Comparison of ENCODE assay signal across 1 mouse cellular context in the genomic region with DNA sequence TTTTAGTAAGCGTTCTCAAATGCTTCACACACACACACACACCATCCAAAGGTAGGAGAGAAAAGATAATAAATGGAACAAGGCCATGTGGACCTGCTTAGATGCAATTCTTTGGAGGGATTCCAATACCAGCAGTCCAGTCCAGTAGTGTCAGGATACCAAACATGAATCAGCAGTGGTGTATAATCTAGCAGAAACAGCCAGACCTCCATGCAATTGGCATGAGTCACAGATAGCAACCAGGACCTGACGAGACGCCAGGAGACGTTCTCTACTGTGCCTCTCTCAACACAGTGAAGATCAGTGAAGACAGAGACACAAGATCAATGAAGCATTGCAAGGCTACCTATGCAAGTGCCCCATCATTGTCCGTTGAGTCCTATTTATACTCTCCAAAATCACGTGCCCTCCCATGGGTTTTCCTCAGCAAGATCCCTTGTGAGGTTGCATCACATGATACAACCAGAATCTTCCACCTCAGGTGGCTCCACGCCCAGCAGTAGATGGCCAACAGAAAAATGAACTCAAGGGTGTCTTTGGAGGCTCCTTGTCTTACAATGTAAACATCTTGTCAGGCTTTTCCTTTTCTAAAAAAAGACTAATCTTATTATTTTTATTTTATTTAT.
TF ChIP-seq lines count a peak whose summit lies in the region.

No protein-coding gene starts in this region.

TF ChIP-seq in MEL, 35 proteins besides CTCF, POLR2A, EP300 and RAD21 (continued from another document):
- TF ChIP-seq TCF12 (IDR thresholded peaks at IDR 0.05; ENCODE audit: low read depth, low read length): peak; percentile 53; the same call in 1 of the 2 replicates
- TF ChIP-seq CHD1 (IDR thresholded peaks at IDR 0.05; ENCODE audit: low read depth, low read length): no peak
- TF ChIP-seq ZC3H11A (IDR thresholded peaks at IDR 0.05; ENCODE audit: low read depth, low read length): no peak
- TF ChIP-seq ZMIZ1 (IDR thresholded peaks at IDR 0.05; ENCODE audit: low read depth, low read length): no peak
- TF ChIP-seq MAX (IDR thresholded peaks at IDR 0.05; ENCODE audit: low read length): no peak; the same call in 1 of the 2 replicates
- peak; percentile 39; the same call in 1 of the 2 replicates for TF ChIP-seq MAFK (IDR thresholded peaks at IDR 0.05; ENCODE audit: borderline replicate concordance, low read depth, low read length)
- peak; percentile 62; the same call in 1 of the 2 replicates for TF ChIP-seq SIN3A (IDR thresholded peaks at IDR 0.05; ENCODE audit: low read length)
- no peak for TF ChIP-seq USF2 (IDR thresholded peaks at IDR 0.05; ENCODE audit: borderline replicate concordance in 1 of 2, insufficient read depth in 1 of 2, low read depth in 1 of 2, low read length in 2 of 2)
- TF ChIP-seq MYC (IDR thresholded peaks at IDR 0.05; ENCODE audit: low read depth, low read length): no peak
- TF ChIP-seq POLR2AphosphoS2 (IDR thresholded peaks at IDR 0.05; ENCODE audit: low read length): no peak
- peak; percentile 73 for TF ChIP-seq GATA1 (IDR thresholded peaks at IDR 0.05; ENCODE audit: low read depth, low read length)
- TF ChIP-seq ETS1 (IDR thresholded peaks at IDR 0.05; ENCODE audit: low read depth, low read length): peak; percentile 76
- peak; percentile 63; the same call in 1 of the 2 replicates for TF ChIP-seq JUND (IDR thresholded peaks at IDR 0.05; ENCODE audit: low read depth, low read length)
- TF ChIP-seq ZKSCAN1 (IDR thresholded peaks at IDR 0.05; ENCODE audit: low read depth, low read length): no peak
- TF ChIP-seq USF1 (IDR thresholded peaks at IDR 0.05; ENCODE audit: low read depth, low read length): peak; percentile 70
TF ChIP-seq in MEL: peak in this region for 8.
